Mouse (Mus musculus) spleen, adult 2 months (tissue): Measurements from ENCODE around the gene Rnasel. TPM values are rescaled to one million over a fixed set of nuclear protein-coding genes. Genes with fewer than 3 reads are reported as not detected.

Experiments
- DNase-seq, 2 experiments: peaks; one replicate each; pipeline versions ENCODE4 v3.0.0 to v3.0.0-alpha.2; 2012 to 2021; ENCODE audit warnings: low spot score in 2 of 2, low read depth in 1 of 2
- H3K27ac ChIP-seq: fragments of 200-500 bp; 2 replicates; pipeline ENCODE4 v1.5.1; 2012; ENCODE audit warnings: low read length, inconsistent platforms; ENCODE audit not compliant: insufficient read depth
- H3K27me3 ChIP-seq: fragments of 200-500 bp; 2 replicates; pipeline ENCODE4 v1.6.1; 2012; ENCODE audit warnings: mild to moderate bottlenecking, moderate library complexity, low read length, inconsistent platforms; ENCODE audit not compliant: control insufficient read depth, insufficient read depth
- H3K36me3 ChIP-seq: fragments of 200-500 bp; 2 replicates; pipeline ENCODE4 v1.6.1; 2012; ENCODE audit warnings: mild to moderate bottlenecking, low read length, inconsistent platforms; ENCODE audit not compliant: control insufficient read depth, insufficient read depth
- H3K4me1 ChIP-seq: fragments of 200-500 bp; 2 replicates; pipeline ENCODE4 v1.6.1; 2011; ENCODE audit warnings: inconsistent platforms; ENCODE audit not compliant: control insufficient read depth, insufficient read depth, insufficient read length
- H3K4me3 ChIP-seq: fragments of 200-500 bp; 2 replicates; pipeline ENCODE4 v1.5.1; 2011; ENCODE audit warnings: mild to moderate bottlenecking, inconsistent platforms; ENCODE audit not compliant: insufficient read depth, insufficient read length; ENCODE audit errors: extremely low read depth
- CTCF ChIP-seq: fragments of 200-500 bp; IDR thresholded peaks from 2 replicates; pipeline ENCODE4 v1.5.1; 2011; ENCODE audit warnings: mild to moderate bottlenecking, inconsistent platforms; ENCODE audit not compliant: insufficient read depth, insufficient read length, insufficient replicate concordance; ENCODE audit errors: extremely low read depth
- POLR2A ChIP-seq: fragments of 200-500 bp; IDR thresholded peaks from 2 replicates; pipeline ENCODE4 v1.6.1; 2011; ENCODE audit warnings: low read depth, low read length, inconsistent platforms
- WGBS: fragments of 180-500 bp; shearing (Covaris S2); methylation state at CpG from one replicate; pipeline ENCODE4 v1.1.7; 2018; 5-methylcytosine and 5-hydroxymethylcytosine counted together
- polyA plus RNA-seq: library from polyadenylated mRNA; depleted of rRNA; stranded (reverse); fragments of >200 nt; gene quantifications from 2 replicates; pipeline ENCODE4 v1.2.3, GENCODE M21; 2012; rRNA removed

Rnasel gene
- 5.1 and 7.0 TPM in 2 replicates for polyA plus RNA-seq

- H3K4me1 ChIP-seq, result peaks cover 2% of the 10 kb centered on the region; the same call in 1 of the 2 replicates
- H3K27me3 ChIP-seq, result no peaks in the 10 kb centered on the region
- peak within 1 kb of the TSS; percentile 64 for H3K4me3 ChIP-seq
- TF ChIP-seq POLR2A (no peak), CTCF (peak; percentile 62; the same call in 1 of the 2 replicates)
- WGBS, result 1% methylated on average over 18 of the region's 18 CpGs
- H3K27ac ChIP-seq, result peak within 1 kb of the TSS; percentile 77
- H3K36me3 ChIP-seq, result no peaks in the 10 kb centered on the region
- DNase-seq, result peak; percentile 63 to 78
These were observed at the start of gene Rnasel for GRCm38 (mm10) chr1:153749211-153749801. Gene Rnasel, plus strand, starts transcription at chr1:153749426.

- Histone ChIP-seq H3K4me1 (peaks cover 5% of the 10 kb centered on the region; the same call in 1 of the 2 replicates), H3K27ac (no peak overlapping the region), H3K36me3 (no peaks in the 10 kb centered on the region), H3K27me3 (no peaks in the 10 kb centered on the region), H3K4me3 (no peak overlapping the region)
- WGBS, result 32% methylated on average over 11 of the region's 11 CpGs
- TF ChIP-seq POLR2A, result no peak
- no peak for TF ChIP-seq CTCF
- peak in 1 of 2 experiments; percentile 40 for DNase-seq
These were observed 48.7 kb upstream of the Rnasel start for GRCm38 (mm10) chr1:153700448-153701063.

GRCm38 (mm10) chr1:153701461-153701860 lies 47.8 kb upstream of the Rnasel start:
- H3K4me3 ChIP-seq, result no peak overlapping the region
- H3K36me3 ChIP-seq, result no peaks in the 10 kb centered on the region
- no peaks in the 10 kb centered on the region for H3K27me3 ChIP-seq
- DNase-seq, result no peak
- 82% methylated on average over 1 of the region's 1 CpGs for WGBS
- no peak overlapping the region for H3K27ac ChIP-seq
- no peak for TF ChIP-seq CTCF
- no peak for TF ChIP-seq POLR2A
- H3K4me1 ChIP-seq, result peaks cover 5% of the 10 kb centered on the region; the same call in 1 of the 2 replicates

- Histone ChIP-seq H3K4me1 (peaks cover 5% of the 10 kb centered on the region; the same call in 1 of the 2 replicates), H3K36me3 (no peaks in the 10 kb centered on the region), H3K27me3 (no peaks in the 10 kb centered on the region), H3K4me3 (no peak overlapping the region), H3K27ac (no peak overlapping the region)
- TF ChIP-seq CTCF (no peak), POLR2A (no peak)
- no peak for DNase-seq
- 75% methylated on average over 8 of the region's 8 CpGs for WGBS
These were observed 46.9 kb upstream of the Rnasel start for GRCm38 (mm10) chr1:153702166-153702852.

- WGBS, result 86% methylated on average over 8 of the region's 8 CpGs
- no peak for TF ChIP-seq POLR2A
- TF ChIP-seq CTCF, result no peak
- no peak for DNase-seq
These were observed 46.3 kb upstream of the Rnasel start for GRCm38 (mm10) chr1:153702853-153703410.

GRCm38 (mm10) chr1:153703445-153703991 lies 45.7 kb upstream of the Rnasel start:
- 44% methylated on average over 12 of the region's 12 CpGs for WGBS
- H3K27ac ChIP-seq, result no peak overlapping the region
- no peaks in the 10 kb centered on the region for H3K27me3 ChIP-seq
- H3K36me3 ChIP-seq, result no peaks in the 10 kb centered on the region
- no peak for DNase-seq
- H3K4me3 ChIP-seq, result no peak overlapping the region
- peaks cover 5% of the 10 kb centered on the region; the same call in 1 of the 2 replicates for H3K4me1 ChIP-seq
- no peak for TF ChIP-seq POLR2A
- no peak for TF ChIP-seq CTCF

More at GRCm38 (mm10) chr1:153702853-153703410, 46.3 kb upstream of the Rnasel start:
- no peak overlapping the region for H3K27ac ChIP-seq
- peaks cover 5% of the 10 kb centered on the region; the same call in 1 of the 2 replicates for H3K4me1 ChIP-seq
- H3K4me3 ChIP-seq, result no peak overlapping the region
- H3K27me3 ChIP-seq, result no peaks in the 10 kb centered on the region
- no peaks in the 10 kb centered on the region for H3K36me3 ChIP-seq
